Mouse (Mus musculus) heart, postnatal 0 days (tissue): ENCODE measurements around the gene Pole4. TPM values are rescaled to one million over a fixed set of nuclear protein-coding genes. Genes with fewer than 3 reads are reported as not detected.
A peak's percentile ranks its signal among the peaks of the same experiment; 100 is the strongest.

Source experiments
- ATAC-seq: fragments of 200-750 bp; cut with Nextera tagmentation; 2 replicates; pipeline ENCODE4 v1.8.0; 2017; ENCODE audit warnings: low read depth, moderate number of reproducible peaks, moderate library complexity; ENCODE audit not compliant: insufficient read depth
- DNase-seq: peaks from one replicate; pipeline ENCODE4 v3.0.0-alpha.2; 2016; ENCODE audit warnings: low spot score
- H3K27ac ChIP-seq: fragments of 300-500 bp; sonication (generic); 2 replicates; pipeline ENCODE4 v1.5.1; 2014; ENCODE audit warnings: low read depth, mild to moderate bottlenecking
- H3K27me3 ChIP-seq: fragments of 300-500 bp; sonication (generic); 2 replicates; pipeline ENCODE4 v1.6.1; 2014; ENCODE audit warnings: low read length, mixed read lengths; ENCODE audit not compliant: control insufficient read depth, insufficient read depth
- H3K36me3 ChIP-seq: fragments of 300-500 bp; sonication (generic); replicated peaks from 2 replicates; pipeline ENCODE4 v1.6.1; 2014; ENCODE audit warnings: low read length, mixed read lengths; ENCODE audit not compliant: control insufficient read depth, insufficient read depth
- H3K4me1 ChIP-seq: fragments of 300-500 bp; sonication (generic); 2 replicates; pipeline ENCODE4 v1.6.1; 2014; ENCODE audit warnings: antibody characterized with exemption; ENCODE audit not compliant: control insufficient read depth, insufficient read depth
- H3K4me2 ChIP-seq: fragments of 300-500 bp; sonication (generic); 2 replicates; pipeline ENCODE4 v1.6.1; 2014; ENCODE audit warnings: low read depth, mild to moderate bottlenecking, low read length, moderate library complexity
- H3K4me3 ChIP-seq: fragments of 300-500 bp; sonication (generic); 2 replicates; pipeline ENCODE4 v1.5.1; 2014; ENCODE audit warnings: low read depth, low read length
- H3K9ac ChIP-seq: fragments of 300-500 bp; sonication (generic); replicated peaks from 2 replicates; pipeline ENCODE4 v1.6.1; 2014; ENCODE audit warnings: low read depth, low read length, mixed read lengths
- H3K9me3 ChIP-seq: fragments of 300-500 bp; sonication (generic); replicated peaks from 2 replicates; pipeline ENCODE4 v1.6.1; 2016; ENCODE audit warnings: low read length; ENCODE audit not compliant: control insufficient read depth
- CTCF ChIP-seq: IDR thresholded peaks from 2 replicates; pipeline ENCODE4 v1.5.1; 2016; ENCODE audit warnings: antibody characterized with exemption, control low read depth, low read depth
- EP300 ChIP-seq: IDR thresholded peaks from 2 replicates; pipeline ENCODE4 v1.6.1; 2016; ENCODE audit warnings: antibody characterized with exemption, low read depth
- WGBS: fragments of 180-500 bp; shearing (Covaris S2); extraction: QIAGEN DNeasy Blood & Tissue Kit; methylation state at CpG from one replicate; pipeline ENCODE4 v1.1.7; 2014; 5-methylcytosine and 5-hydroxymethylcytosine counted together
- polyA plus RNA-seq: library from polyadenylated mRNA; unstranded; fragments of >200 nt; fragmentation: Nextera tagmentation; extraction: Ambion mirVana; gene quantifications from 2 replicates; pipeline ENCODE4 v1.2.1, GENCODE M21; 2015
- total RNA-seq: library from RNA; depleted of rRNA; stranded (reverse); fragments of >200 nt; gene quantifications from 2 replicates; pipeline ENCODE4 v1.2.3, GENCODE M21; 2014; ENCODE audit warnings: low replicate concordance

Pole4 gene
- total and polyA plus RNA-seq, 2 experiments from 2014 or later = 26.8 to 65.8 TPM

- H3K4me3 ChIP-seq = no peak overlapping the region
- WGBS = 19% methylated on average over 6 of the region's 6 CpGs
- no peaks in the 10 kb centered on the region for H3K27me3 ChIP-seq
- peaks cover 66% of the 10 kb centered on the region for H3K36me3 ChIP-seq
- 0 out of 2 replicates have a peak, but pooled peaks cover 3% of the 10 kb centered on the region for H3K4me1 ChIP-seq
- no peaks in the 10 kb centered on the region for H3K9me3 ChIP-seq
- peak; percentile 47; the same call in 1 of the 2 replicates for ATAC-seq
- no peak for TF ChIP-seq EP300
- peak; percentile 79 for TF ChIP-seq CTCF
- peak overlapping the region; percentile 40 for H3K27ac ChIP-seq
- peak; percentile 88 for DNase-seq
- no peak overlapping the region for H3K9ac ChIP-seq
- H3K4me2 ChIP-seq = peak overlapping the region; percentile 37
These were observed 35.1 kb upstream of the Pole4 start for GRCm38 (mm10) chr6:82740269-82740668.

- Histone ChIP-seq H3K36me3 (peaks cover 59% of the 10 kb centered on the region), H3K9ac (no peak overlapping the region), H3K4me1 (0 out of 2 replicates have a peak, but pooled peaks cover 3% of the 10 kb centered on the region), H3K4me3 (no peak overlapping the region), H3K4me2 (no peak overlapping the region), H3K27me3 (no peaks in the 10 kb centered on the region), H3K9me3 (no peaks in the 10 kb centered on the region), H3K27ac (no peak overlapping the region)
- no peak for ATAC-seq
- TF ChIP-seq EP300 = no peak
- TF ChIP-seq CTCF = no peak
- WGBS = 81% methylated on average over 27 of the region's 27 CpGs
- no peak for DNase-seq
These were observed 32.7 kb upstream of the Pole4 start for GRCm38 (mm10) chr6:82737634-82738540.

DNA sequence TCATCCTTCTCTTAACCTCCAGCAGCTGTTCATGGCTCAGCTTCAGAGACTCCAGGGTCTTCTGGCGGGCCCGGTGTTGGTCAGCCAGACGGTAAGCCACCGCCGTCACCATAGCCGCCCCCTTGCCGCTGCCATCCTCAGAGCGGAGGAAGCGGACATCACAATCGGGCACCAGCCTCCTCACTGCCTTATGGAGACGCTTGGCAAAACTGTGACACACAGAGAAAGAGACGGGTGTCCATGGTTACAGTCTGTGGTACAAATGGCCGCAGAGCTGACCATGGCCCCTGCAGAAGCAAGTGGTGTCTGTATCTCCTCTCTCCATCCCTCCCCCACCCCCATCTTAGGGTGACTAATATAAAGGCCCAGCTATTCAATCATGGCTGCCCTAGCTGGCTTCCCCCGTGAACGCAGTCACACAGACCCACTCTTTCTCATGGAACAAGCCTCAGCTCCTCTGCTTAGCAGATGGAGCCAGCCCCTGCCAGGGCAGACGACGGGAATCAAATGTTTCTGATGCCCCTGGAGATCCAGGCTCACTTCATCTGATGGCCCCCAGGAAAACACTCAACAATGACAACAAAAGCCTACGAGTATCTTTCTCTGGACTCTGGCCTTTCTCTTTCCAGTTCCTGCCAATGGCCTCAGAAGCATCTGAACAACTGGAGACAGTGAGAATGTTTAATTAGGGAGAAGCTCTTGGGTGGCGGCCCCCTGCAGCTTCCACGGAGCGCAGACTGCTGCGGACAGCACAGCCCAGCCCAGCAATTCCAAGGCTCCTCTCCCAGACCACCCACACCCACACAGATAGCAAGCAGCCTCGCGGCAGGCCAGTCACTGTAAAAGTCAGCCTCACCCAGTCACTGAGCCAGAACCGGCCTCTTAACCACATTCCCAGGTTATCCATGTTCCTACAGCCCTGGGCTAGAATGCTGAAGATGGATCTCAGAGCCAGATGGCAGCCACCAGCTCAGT, 31.7 kb upstream of the Pole4 start:
- no peaks in the 10 kb centered on the region for H3K27me3 ChIP-seq
- TF ChIP-seq CTCF = no peak
- no peak for TF ChIP-seq EP300
- no peak overlapping the region for H3K9ac ChIP-seq
- H3K9me3 ChIP-seq = no peaks in the 10 kb centered on the region
- 83% methylated on average over 25 of the region's 25 CpGs for WGBS
- no peak overlapping the region for H3K4me3 ChIP-seq
- ATAC-seq (no peak), DNase-seq (no peak)
- H3K4me1 ChIP-seq = 0 out of 2 replicates have a peak, but pooled peaks cover 3% of the 10 kb centered on the region
- H3K27ac ChIP-seq = no peak overlapping the region
- peaks cover 62% of the 10 kb centered on the region for H3K36me3 ChIP-seq
- no peak overlapping the region for H3K4me2 ChIP-seq

DNA sequence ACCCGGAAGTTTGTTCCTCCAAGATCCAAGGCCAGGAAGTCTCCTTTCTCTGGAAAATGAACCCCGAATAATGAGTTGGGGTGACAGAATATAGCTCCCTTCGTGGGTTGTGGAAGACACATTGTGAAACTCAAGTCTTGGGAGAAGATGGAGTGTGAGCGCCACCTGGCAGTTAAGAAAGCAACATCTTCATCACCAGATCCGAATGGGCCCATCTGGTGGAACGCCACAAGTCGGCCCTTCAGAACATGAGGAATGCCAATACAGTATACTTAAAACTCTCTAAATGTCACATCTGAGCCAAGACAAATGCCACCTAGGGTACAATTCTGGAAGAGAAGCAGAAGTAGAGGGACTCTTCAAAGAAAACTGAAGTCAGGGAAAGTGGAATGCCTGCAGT, 30.2 kb upstream of the Pole4 start:
- Histone ChIP-seq H3K9me3 (no peaks in the 10 kb centered on the region), H3K27me3 (no peaks in the 10 kb centered on the region), H3K9ac (no peak overlapping the region), H3K4me1 (0 out of 2 replicates have a peak, but pooled peaks cover 1% of the 10 kb centered on the region), H3K4me2 (no peak overlapping the region), H3K36me3 (peaks cover 77% of the 10 kb centered on the region), H3K27ac (no peak overlapping the region), H3K4me3 (no peak overlapping the region)
- no peak for DNase-seq
- no peak for ATAC-seq
- WGBS = 78% methylated on average over 7 of the region's 7 CpGs
- no peak for TF ChIP-seq EP300
- TF ChIP-seq CTCF = peak; percentile 18; the same call in 1 of the 2 replicates

DNA sequence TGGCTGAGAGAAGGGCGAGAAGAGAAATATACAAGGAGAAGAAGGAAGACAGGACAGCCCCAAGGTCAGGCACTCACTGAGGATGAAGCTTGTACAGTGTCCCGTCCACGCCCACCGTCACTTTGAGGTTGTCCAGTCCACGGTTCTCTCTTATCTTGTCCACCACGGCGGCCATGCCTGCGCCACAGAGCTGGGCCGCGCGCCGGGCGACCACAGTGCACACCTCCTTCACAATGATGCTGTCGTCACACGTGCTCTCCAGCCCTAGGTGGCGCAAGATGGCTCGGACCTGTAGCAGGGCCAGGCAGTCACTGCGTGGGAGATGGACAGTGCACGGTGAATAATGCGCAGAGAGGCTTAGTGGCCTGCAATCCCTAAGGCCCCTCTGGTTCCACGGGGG, 23.5 kb upstream of the Pole4 start:
- H3K4me2 ChIP-seq = no peak overlapping the region
- no peaks in the 10 kb centered on the region for H3K9me3 ChIP-seq
- no peak overlapping the region for H3K4me3 ChIP-seq
- H3K4me1 ChIP-seq = peaks cover 4% of the 10 kb centered on the region; the same call in 1 of the 2 replicates
- ATAC-seq (peak; percentile 64), DNase-seq (no peak)
- peaks cover 76% of the 10 kb centered on the region for H3K36me3 ChIP-seq
- no peak overlapping the region for H3K27ac ChIP-seq
- TF ChIP-seq EP300 (no peak), CTCF (peak; percentile 27; the same call in 1 of the 2 replicates)
- H3K9ac ChIP-seq = no peak overlapping the region
- 47% methylated on average over 21 of the region's 21 CpGs for WGBS
- no peaks in the 10 kb centered on the region for H3K27me3 ChIP-seq
